Mouse (Mus musculus): ENCODE results near the gene Slc5a4b.

GRCm38 (mm10) chr10:76110861-76111260 lies at the start of gene Slc5a4b:
- TF ChIP-seq GATA1 (IDR thresholded peaks at IDR 0.05; ENCODE audit: low read length) (no peak), TAL1 (IDR thresholded peaks at IDR 0.05; ENCODE audit: low read length) (no peak)

All from erythroblast, embryonic 14.5 days (primary cell).